Mouse (Mus musculus): ENCODE data around the gene Alkal2.

The Alkal2 gene

GRCm38 (mm10) chr12:30928182-30928581 is 44.1 kb downstream of the Alkal2 start:
- DNase-seq (ENCODE audit: low read depth): no peak

GRCm38 (mm10) chr12:30933299-30933698 is 49.2 kb downstream of the Alkal2 start:
- DNase-seq (ENCODE audit: low read depth): no peak

- DNase-seq (ENCODE audit: low read depth): no peak
Observed at GRCm38 (mm10) chr12:30936899-30937298, 52.8 kb downstream of the Alkal2 start.

Measured in NIH3T3 (cell line).